Mouse (Mus musculus) inflammation-experienced regulatory T-cells, adult 6 months (primary cell): ENCODE measurements at regions not wholly inside any gene's neighbourhood (a gene's known extent, or its start where the extent isn't known, plus 50 kb on each side); places are given as distances from the start of the nearest gene placed in this dataset.

Experiments used
- ATAC-seq: one replicate; pipeline ENCODE4 v1.8.0; 2017

DNA sequence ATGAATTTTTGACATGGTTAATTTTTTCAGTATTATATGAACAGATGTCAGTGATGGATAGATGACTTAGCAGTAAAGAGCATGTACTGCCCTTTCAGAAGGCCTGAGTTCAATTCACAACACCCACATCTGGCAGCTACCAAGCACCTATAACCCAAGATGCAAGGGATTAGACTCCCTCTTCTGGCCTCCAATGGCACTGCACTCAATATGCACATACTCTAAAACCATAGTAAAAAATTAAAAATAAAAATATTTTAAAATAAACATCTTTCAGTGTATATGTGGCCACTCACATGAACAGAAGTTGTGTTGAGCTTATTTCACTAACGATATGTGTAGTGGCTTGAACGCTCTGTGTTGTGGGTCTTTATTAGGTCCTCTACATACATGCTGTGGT, 152.4 kb downstream of the Hs3st3b1 start:
- no peak for ATAC-seq

DNA sequence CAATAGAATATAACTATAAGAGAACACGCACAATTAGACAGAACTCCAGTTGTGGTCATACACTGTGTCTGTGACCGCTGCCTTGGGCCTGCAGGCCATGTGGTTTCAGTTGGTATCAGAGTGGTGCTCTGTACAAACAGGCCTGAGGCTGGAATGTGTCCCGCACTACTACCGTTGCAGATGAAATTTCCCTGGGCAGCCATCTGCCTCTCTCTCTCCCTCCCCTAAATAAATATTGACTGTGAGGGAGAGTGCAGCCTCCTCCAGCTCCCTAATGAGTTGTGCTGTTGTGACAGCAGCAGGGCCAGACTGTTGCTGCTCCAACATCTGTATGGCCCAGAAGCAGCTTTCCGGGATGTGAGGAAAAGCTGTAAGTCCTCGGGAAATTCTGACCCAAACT, 146.7 kb downstream of the Hs3st3b1 start:
- ATAC-seq: no peak

DNA sequence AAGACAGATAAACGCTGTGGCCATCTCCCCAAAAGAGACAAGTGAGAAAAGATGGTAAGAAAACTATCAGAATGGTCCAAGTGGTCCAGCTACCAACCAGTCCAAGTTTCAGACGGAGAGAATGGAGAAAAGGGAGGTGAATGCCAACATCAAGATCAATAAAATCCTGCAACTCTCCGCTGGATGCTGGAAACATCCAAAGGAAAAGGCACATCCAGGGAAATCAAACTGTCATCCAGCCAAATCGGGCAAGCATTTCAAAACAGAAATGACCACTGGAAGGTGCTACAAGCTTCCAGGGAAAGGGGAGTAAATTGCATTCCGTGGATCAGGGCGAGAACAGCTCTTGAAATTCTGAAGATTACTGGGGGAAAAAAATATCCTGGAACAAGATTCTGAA, 142.7 kb downstream of the Hs3st3b1 start:
- no peak for ATAC-seq

DNA sequence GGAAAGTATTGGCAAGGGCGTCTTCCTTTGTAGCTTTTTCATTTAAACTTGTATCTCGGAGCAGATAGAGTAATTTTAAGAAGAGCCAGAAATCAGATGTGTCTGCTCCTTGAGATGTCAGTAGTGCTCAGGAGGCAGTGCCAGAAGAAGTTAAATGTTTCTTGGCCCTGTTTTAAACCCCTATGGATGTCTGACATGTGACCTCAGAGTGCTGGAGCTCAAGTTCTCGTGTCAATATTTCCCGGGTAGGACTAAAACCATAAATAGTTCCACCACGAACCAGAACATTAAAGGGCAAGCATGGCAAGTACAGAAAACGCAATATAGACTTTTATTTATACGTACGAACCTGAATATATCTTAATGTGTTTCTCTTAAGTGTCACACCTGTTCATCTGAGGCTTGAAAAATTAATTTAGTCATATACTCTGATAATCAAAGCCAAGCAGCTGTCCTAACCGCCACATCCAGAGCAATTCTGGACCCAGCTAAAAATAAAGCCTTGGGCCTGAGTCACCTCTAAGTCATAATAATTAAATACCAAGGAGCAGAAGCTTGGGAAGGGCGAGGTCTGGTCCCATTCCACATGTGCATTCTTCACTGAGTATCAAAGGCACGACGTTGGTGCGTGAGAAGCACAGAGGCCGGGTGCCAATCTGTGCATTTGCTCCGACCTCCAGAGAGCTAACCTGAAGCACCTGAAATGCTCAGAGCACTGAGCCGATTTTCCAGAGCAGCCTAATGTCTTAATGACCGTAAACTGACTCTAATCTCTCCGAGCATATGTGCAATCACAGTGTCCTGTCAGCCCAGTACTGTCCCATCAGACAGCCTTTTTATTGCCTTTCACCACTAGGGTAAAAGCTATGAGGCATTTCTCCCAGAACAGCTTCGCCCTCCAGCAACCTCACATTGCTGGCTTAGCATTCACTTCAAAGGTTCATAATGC, 139.8 kb downstream of the Hs3st3b1 start:
- no peak for ATAC-seq

DNA sequence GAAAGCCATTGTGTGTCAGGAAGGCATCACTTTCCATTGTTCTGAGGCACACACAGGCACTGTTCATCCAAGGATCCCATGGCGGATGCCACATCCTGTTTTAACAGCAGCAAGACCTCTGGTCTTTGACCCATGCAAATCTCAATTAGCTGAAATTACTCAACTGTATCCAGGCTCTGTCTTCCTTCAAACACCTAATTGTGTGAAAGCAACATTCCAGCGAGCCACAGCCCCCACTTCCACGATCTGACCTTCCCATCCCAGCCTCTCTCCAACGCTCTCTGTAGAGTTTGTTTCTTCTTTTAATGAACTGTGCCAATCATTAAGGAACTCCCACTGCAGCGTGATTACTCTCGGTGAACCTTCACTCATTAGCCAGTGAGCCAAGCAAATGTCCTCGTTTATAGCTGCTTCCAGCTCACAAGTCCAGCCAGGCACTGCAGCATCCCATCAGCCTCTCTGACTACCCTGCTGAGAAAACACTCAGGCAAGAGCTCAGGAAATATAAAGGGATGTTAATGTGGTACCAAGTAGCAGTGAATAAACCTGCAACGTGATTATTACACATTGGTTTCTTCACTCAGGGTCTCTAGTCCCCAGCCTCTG, 136.7 kb downstream of the Hs3st3b1 start:
- ATAC-seq: no peak

DNA sequence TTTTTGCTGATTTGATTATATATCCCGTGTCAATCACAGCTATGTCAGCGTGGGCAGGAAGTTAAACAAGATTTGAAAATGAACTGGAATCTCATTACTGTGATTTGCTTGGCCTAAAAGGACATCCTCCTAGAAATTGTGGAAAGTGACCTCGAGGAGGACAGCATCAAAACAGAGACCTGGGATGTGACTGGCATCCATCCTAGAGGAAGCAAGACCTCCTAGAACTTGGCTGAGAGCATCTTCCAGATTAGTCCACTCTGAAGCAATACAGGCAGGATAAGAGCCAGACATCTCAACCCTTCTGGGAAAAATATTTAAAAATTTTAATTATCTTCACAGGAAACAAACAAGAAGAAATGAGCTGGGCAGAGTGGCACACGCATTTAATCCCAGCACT, 136.1 kb downstream of the Hs3st3b1 start:
- no peak for ATAC-seq

DNA sequence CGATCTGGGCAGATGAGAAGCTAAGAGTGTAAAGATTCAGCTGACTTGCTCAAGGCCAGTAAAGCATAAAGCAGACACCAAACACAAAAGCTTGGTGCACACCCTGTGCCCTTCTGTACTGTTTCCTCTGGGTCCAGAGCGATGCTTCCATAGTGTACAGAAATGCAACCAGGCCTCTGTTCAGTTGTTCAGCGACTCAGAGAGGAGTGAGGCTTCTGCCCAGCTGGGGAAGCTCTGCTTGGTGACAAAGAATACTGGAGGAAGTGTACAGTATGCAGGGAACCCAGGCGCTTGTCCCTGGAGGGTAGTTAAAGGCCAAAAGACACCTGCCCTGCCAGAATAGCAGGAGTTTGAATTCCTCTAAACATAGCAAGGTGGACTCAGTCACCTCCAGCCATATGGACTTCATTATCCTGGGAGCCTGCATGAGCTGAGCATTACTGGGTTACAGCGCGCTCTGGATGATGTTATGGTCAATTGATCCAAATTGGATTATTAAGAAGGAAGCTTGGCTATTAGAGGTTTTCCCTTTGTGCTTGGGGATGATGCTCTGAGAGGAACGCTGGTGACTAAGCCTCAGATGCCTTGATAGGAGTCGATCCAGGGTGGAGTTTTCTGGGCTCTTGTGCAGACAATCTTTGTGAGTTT, 132.5 kb downstream of the Hs3st3b1 start:
- ATAC-seq: no peak

DNA sequence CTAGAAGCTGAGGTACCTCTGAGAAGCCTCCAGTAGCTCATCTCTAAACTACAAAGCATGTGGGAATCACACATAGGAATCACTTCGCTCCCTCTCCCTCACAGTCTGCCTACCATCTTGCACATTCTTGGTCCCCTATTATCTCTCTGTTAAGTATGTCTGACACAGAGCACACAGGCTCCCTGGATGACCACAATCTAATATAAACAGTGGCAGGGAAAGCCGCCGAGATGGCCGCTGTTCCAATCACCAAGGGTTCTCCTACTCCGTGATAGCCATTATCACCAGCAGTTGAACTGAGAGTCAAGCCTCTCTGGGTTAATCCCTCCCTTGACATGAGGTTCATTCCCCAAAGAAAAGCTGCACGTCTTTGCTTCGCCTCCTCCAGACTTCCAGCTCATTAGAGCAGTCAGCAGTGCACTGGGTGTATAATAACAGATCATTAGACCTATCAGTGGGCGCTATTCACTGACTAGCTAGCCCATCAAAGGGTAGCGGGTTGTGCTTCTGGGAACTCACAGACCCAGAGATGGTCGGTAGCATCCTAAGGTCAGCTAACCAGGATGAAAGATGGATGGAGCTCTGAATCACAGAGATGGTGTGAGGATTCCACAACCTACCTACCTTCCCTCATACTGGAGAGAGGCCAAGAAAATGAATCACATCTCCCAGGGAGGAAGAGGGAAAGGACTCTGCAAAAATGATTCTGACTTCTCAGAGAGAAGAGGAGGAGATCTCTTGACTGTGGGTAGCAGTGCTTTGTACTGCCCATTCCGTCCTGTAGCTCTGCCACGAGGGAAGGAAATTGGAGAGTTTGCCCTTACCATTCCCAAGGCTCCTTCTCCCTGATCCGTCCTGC, 130.9 kb downstream of the Hs3st3b1 start:
- ATAC-seq: no peak

DNA sequence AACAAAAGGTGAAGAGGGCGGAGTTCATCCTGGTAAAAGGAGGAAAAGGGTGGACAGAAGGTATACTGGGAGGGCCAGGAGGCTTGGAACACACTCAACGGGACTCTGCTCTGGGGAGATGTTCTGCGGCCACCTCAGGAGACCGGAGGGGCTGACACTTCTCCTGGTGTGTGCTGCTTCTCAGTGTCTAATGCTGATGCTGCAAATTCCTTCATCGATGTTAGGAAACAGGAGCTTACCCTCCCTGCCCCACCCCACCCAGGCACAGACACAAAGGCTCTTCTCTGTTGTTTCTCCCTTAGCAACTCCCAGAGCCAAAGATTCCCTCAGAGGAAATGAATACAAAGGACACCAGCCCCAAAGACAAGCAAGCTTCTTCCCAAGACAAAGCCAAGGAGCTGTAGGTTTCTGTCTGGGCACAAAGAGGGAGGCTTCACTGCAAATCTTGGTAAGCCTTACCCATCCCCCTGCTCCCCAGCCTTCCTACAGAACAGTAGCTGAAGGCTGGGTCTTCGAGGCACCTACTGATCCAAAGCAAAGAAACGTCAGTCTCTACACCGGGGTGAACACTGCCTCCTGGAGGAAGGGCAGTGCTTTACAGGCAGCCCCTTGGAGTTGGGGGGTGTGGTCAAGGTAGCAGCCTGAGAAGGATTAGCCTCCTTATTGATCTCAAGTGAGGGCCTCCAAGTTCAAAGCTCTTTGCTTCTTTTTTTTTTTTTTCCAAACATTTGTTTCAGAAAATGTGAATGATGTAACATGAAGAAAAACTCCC, 128.2 kb downstream of the Hs3st3b1 start:
- ATAC-seq: no peak

DNA sequence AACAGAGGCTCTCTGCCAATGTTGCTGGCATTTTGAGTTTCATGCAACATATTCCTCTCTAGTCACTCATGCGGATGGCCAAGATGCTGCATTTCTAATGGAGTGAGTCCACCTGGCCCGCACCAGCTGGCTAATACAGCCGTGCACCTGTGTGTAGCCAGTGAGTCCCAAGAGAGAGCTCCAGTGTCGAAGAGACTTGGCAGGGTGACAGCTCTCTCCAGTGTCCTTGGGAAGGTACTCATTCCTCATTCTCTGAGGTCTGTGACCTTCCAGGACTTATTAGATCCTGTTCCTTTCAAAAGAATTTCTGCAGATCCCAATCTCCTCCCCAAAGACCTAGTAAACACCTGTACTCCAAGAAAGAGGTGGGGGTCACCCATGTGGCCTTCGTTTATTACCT, 109.9 kb downstream of the Hs3st3b1 start:
- no peak for ATAC-seq

DNA sequence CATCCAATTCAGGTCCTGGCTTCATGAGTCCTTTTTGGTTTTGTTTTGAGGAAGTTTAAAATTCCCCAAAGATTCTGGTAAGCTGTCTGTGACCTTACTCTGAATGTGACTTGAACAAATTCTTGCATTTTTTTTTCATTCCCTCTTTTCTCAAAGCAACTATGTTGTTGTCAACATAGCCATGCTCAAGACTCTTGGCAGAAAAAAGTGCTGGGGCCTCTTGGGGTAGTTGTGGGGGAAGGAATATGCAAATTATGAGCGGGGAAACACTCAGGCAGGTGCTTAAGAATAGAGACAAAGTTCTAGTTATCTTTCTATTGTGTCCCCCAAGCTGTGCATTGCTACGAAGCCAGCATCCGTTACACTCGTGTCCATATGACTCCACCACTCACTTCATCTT, 99.2 kb downstream of the Hs3st3b1 start:
- ATAC-seq: no peak

DNA sequence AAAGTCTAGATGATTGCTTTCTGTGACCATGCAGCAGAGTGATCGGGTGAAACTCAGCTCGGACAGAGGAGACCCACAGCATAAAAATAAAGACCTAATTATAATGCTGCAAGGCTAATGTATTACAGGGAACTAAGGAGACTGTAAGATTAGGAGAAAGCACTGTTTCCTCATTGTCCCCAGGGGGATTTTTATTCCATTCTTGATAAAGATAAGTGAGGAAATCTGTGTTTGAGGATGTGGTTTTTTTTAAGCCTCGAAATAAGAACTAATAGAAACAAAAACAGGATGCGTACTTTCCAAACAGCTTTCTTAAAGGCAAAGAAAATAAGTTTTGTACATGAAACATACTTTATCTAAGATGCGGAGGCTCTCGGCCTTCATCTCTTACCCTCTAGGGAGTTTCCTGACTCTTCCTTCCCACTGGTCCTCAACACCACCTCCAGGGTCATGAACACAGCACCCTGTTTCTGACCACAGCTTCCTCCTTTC, 94.8 kb downstream of the Hs3st3b1 start:
- ATAC-seq: no peak

DNA sequence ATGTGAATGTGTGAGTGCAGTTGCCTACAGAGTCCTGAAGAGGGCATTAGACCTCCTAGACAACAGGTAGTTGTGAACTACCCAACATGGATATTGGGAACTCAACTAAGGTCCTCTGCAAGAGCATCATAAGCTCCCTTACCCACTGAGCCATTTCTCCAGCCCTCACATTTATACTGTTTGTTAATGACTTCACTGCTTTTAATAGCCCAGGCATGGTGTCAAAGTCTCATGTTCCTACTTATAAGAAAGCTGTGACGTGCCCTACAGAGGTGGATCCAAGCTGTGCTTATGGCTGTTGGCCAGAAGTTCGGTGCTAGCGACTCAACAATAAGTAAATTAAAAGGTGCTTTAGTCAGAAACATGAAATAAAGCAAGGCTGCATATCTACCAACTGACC, 88.6 kb downstream of the Hs3st3b1 start:
- ATAC-seq: no peak

DNA sequence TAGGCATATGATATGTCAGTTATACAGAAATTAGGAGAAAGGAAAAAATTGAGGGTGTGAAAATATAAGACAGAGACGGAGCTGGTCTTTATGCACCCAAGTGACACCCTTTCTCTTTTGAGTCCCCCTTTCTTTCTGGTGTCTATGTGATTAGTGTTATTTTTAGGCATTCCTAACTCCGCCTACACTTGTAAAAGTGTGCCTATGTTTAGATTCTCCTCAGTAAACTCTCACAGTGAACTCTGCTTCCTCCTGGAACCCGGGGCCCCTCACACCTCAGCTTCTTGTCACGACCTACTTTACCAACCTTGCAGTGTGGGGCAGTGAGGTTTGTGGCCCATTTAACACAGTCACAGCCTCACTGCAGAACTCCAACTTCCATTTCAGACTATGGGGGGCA, 88.0 kb downstream of the Hs3st3b1 start:
- ATAC-seq: no peak

DNA sequence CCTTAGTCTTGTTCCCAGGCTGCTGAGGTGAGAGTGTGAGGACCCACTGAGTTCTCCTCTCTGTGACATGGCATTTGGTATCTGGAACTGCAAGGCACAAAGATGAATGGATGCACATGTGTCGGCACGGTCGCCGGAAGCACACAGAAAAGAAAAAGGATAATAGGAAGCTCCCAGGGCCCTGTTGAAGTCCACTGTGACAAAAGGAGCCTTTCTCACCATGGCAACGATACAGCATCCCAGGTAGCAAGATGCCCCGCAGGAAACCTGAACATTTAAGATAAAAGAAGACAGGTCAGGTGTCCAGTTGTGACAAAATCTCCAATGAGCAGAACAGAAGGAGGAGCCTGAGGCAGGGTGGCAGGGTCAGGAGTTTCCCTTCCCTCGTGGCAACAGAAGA, 87.5 kb downstream of the Hs3st3b1 start:
- ATAC-seq: no peak
